Mouse (Mus musculus) myocyte (in vitro differentiated cells): ENCODE data around the gene Chst4.

Experiments
- E2F4 ChIP-seq: IDR thresholded peaks from one replicate; pipeline ENCODE4 v1.6.1; 2011; ENCODE audit warnings: mild to moderate bottlenecking, control low read depth, moderate library complexity; ENCODE audit not compliant: insufficient read depth
- MAX ChIP-seq: IDR thresholded peaks from one replicate; pipeline ENCODE4 v1.6.1; 2011; ENCODE audit warnings: low read depth, mild to moderate bottlenecking, control low read depth
- MYOD1 ChIP-seq, 3 experiments: IDR thresholded peaks; one replicate each; pipeline ENCODE4 v1.6.1; 2011; ENCODE audit warnings: control low read depth in 2 of 3, low read depth in 2 of 3, mild to moderate bottlenecking in 2 of 3, moderate library complexity in 1 of 3; ENCODE audit not compliant: insufficient read length in 2 of 3, control insufficient read depth in 1 of 3
- POLR2A ChIP-seq: IDR thresholded peaks from one replicate; pipeline ENCODE4 v1.6.1; 2011; ENCODE audit warnings: low read depth, mild to moderate bottlenecking, control low read depth, moderate library complexity; ENCODE audit not compliant: insufficient read length
- POLR2AphosphoS2 ChIP-seq: IDR thresholded peaks from one replicate; pipeline ENCODE4 v1.6.1; 2011; ENCODE audit warnings: low read depth, control low read depth; ENCODE audit not compliant: insufficient read length
- SRF ChIP-seq: IDR thresholded peaks from one replicate; pipeline ENCODE4 v1.6.1; 2011; ENCODE audit warnings: low read depth; ENCODE audit not compliant: control insufficient read depth, insufficient read length
- USF1 ChIP-seq: IDR thresholded peaks from one replicate; pipeline ENCODE4 v1.6.1; 2011; ENCODE audit warnings: low read depth, mild to moderate bottlenecking, control low read depth, moderate library complexity

DNA sequence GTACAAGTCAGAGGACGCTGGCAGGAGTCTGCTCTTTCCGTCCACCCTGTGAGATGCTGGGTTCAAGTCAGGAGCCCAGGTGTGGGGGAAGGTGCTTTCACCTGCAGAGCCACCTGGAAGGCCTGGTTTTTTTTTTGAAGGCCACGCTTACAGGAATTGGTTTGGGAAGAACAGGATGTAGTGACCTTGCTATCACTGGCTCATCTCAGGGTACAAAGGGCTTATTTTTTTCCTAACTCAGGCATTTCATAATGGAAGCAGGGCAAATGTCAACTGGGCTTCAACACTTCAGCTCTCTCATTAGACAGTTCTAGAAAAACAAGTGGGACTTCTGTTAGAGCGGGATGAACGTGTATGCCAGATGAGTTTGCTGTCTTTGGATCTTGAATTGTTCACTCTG is 35.2 kb downstream of the Chst4 start:
- no peak for TF ChIP-seq MAX
- TF ChIP-seq POLR2A, result no peak
- no peak for TF ChIP-seq E2F4
- TF ChIP-seq USF1, result no peak
- no peak for TF ChIP-seq POLR2AphosphoS2
- no peak for TF ChIP-seq MYOD1 (IDR thresholded peaks at IDR 0.05; ENCODE audit: control insufficient read depth in 1 of 3, insufficient read length in 2 of 3, low read depth in 2 of 3)
- no peak for TF ChIP-seq SRF
